In genomic region chr3:138063731-138064329, GRCm38 (mm10) we compare ENCODE assay signal across 9 mouse cellular contexts. TPM values are rescaled to one million over a fixed set of nuclear protein-coding genes. Genes with fewer than 3 reads are reported as not detected.
DNase-seq lines count a peak whose midpoint lies in the region; ATAC-seq lines count a peak whose summit lies in the region.
"Had no signal": no experiment of that assay in that cellular context is flagged by ENCODE, and none has a peak within 500 bp of the region (broad histone marks: within the 10 kb centered on the region; RNA-seq: fewer than 3 reads in every experiment).

No protein-coding gene starts in this region.

- peak overlapping the region; percentile 93 for H3K27ac ChIP-seq in heart, embryonic 12.5 days (ENCODE audit: poor library complexity, severe bottlenecking)
- peak overlapping the region; percentile 47; the same call in 1 of the 2 replicates for H3K27ac ChIP-seq in limb, embryonic 15.5 days

- 41% methylated on average over 14 of the region's 14 CpGs for WGBS in heart, embryonic 12.5 days
- WGBS in limb, embryonic 15.5 days: 37% methylated on average over 14 of the region's 14 CpGs

- H3K36me3 ChIP-seq in heart, embryonic 12.5 days: no peaks in the 10 kb centered on the region
- no peaks in the 10 kb centered on the region for H3K36me3 ChIP-seq in limb, embryonic 15.5 days

- DNase-seq in frontal cortex, postnatal 10 days (ENCODE audit: low spot score in 2 of 2): peak; percentile 21 to 46
- no peak for DNase-seq in frontal cortex, postnatal 14 days (ENCODE audit: low spot score in 2 of 2)
- DNase-seq in urinary bladder, postnatal 4 days (ENCODE audit: low spot score in 2 of 2): peak; percentile 37 to 67
- DNase-seq in urinary bladder, adult 2 months (ENCODE audit: low spot score): no peak
- no peak for DNase-seq in frontal cortex, postnatal 25 days (ENCODE audit: low spot score in 2 of 2)

- no peaks in the 10 kb centered on the region for H3K9me3 ChIP-seq in heart, embryonic 12.5 days (replicated peaks)
- H3K9me3 ChIP-seq in limb, embryonic 15.5 days: no peaks in the 10 kb centered on the region

- ATAC-seq in heart, embryonic 12.5 days (ENCODE audit: insufficient number of reproducible peaks, low FRiP score): no peak
- peak; percentile 70 for ATAC-seq in limb, embryonic 15.5 days (ENCODE audit: insufficient number of reproducible peaks, low FRiP score, low TSS enrichment, low read depth)
- ATAC-seq in granulocyte monocyte progenitor cell, adult 5-6 weeks (replicated peaks; ENCODE audit: poor library complexity, severe bottlenecking): no peak

- H3K4me3 ChIP-seq in heart, embryonic 12.5 days: no peak overlapping the region
- no peak overlapping the region for H3K4me3 ChIP-seq in limb, embryonic 15.5 days

- no peak overlapping the region for H3K9ac ChIP-seq in heart, embryonic 12.5 days
- no peak overlapping the region for H3K9ac ChIP-seq in limb, embryonic 15.5 days

- peaks cover 55% of the 10 kb centered on the region for H3K4me1 ChIP-seq in heart, embryonic 12.5 days (replicated peaks)
- peaks cover 25% of the 10 kb centered on the region for H3K4me1 ChIP-seq in limb, embryonic 15.5 days

- 0 out of 2 replicates have a peak overlapping the region, but pooled peaks have one; percentile 21 for H3K4me2 ChIP-seq in heart, embryonic 12.5 days
- H3K4me2 ChIP-seq in limb, embryonic 15.5 days: no peak overlapping the region

- H3K27me3 ChIP-seq in heart, embryonic 12.5 days (replicated peaks): no peaks in the 10 kb centered on the region
- H3K27me3 ChIP-seq in limb, embryonic 15.5 days: no peaks in the 10 kb centered on the region

RNA-seq across cellular contexts. Expression of gene 1110002E22Rik, which starts 1.0 kb away (rescaled TPM):
- 0.03 and 0.10 TPM in 2 replicates for polyA plus RNA-seq in urinary bladder, adult 2 months (2012; rRNA removed)
- 12.1 and 12.4 TPM in 2 replicates for polyA plus RNA-seq in heart, embryonic 12.5 days (2016; fragmentation: Nextera tagmentation; extraction: Ambion mirVana)
- 2.8 and 6.4 TPM in 2 replicates for polyA plus RNA-seq in limb, embryonic 15.5 days (2015; fragmentation: Nextera tagmentation; extraction: Ambion mirVana)
- not detected in 2 replicates for total RNA-seq in granulocyte monocyte progenitor cell, adult 5-6 weeks (2014; fragmentation: Nextera tagmentation)
- not detected in 2 replicates for total RNA-seq in granulocyte monocyte progenitor cell, adult 5-6 weeks (2017)

RNA-seq across cellular contexts. Expression of gene Gm5105, which starts 3.4 kb away (rescaled TPM):
- polyA plus RNA-seq in urinary bladder, adult 2 months (2012; rRNA removed): 0.04 and 0.10 TPM in 2 replicates
- 0.27 and 0.73 TPM in 2 replicates for polyA plus RNA-seq in heart, embryonic 12.5 days (2016; fragmentation: Nextera tagmentation; extraction: Ambion mirVana)
- 0.26 and 0.32 TPM in 2 replicates for polyA plus RNA-seq in limb, embryonic 15.5 days (2015; fragmentation: Nextera tagmentation; extraction: Ambion mirVana)
- not detected in 2 replicates for total RNA-seq in granulocyte monocyte progenitor cell, adult 5-6 weeks (2014; fragmentation: Nextera tagmentation)
- total RNA-seq in granulocyte monocyte progenitor cell, adult 5-6 weeks (2017): not detected in 2 replicates
- polyA plus RNA-seq: embryonic facial prominence, embryonic 11.5 days had no signal

Comparison
In these comparisons a context has a peak if more than half of its experiments do, and no peak if none do; other contexts are left out.
1. DNase-seq: peak in frontal cortex, postnatal 10 days (2 of 2) and urinary bladder, postnatal 4 days (2 of 2); none in frontal cortex, postnatal 14 days (0 of 2), urinary bladder, adult 2 months (single experiment) and frontal cortex, postnatal 25 days (0 of 2).